Mouse (Mus musculus): ENCODE results near the gene F2r.

The F2r gene

GRCm38 (mm10) chr13:95629751-95630150 is 11.5 kb upstream of the F2r start:
- no peak for DNase-seq

- no peak for DNase-seq
Measured at GRCm38 (mm10) chr13:95626696-95627095, 8.4 kb upstream of the F2r start.

- no peak for DNase-seq
Measured at GRCm38 (mm10) chr13:95623042-95623441, 4.8 kb upstream of the F2r start.

- no peak for DNase-seq
Measured at GRCm38 (mm10) chr13:95621563-95621962, 3.3 kb upstream of the F2r start.

- DNase-seq: no peak
Measured at GRCm38 (mm10) chr13:95618859-95619258, 572 bp upstream of the F2r start.

GRCm38 (mm10) chr13:95617671-95618171 is 566 bp downstream of the F2r start:
- DNase-seq: no peak

GRCm38 (mm10) chr13:95617082-95617670 is 1.1 kb downstream of the F2r start:
- no peak for DNase-seq

- no peak for DNase-seq
Measured at GRCm38 (mm10) chr13:95616512-95616911, 1.8 kb downstream of the F2r start.

GRCm38 (mm10) chr13:95614757-95615156 is 3.5 kb downstream of the F2r start:
- DNase-seq: no peak

GRCm38 (mm10) chr13:95612243-95612642 is 6.0 kb downstream of the F2r start:
- no peak for DNase-seq

GRCm38 (mm10) chr13:95611752-95612151 is 6.5 kb downstream of the F2r start:
- no peak for DNase-seq

- no peak for DNase-seq
Measured at GRCm38 (mm10) chr13:95610786-95611562, 7.3 kb downstream of the F2r start.

- DNase-seq: no peak
Measured at GRCm38 (mm10) chr13:95609088-95609420, 9.2 kb downstream of the F2r start.

GRCm38 (mm10) chr13:95608416-95609087 is 9.7 kb downstream of the F2r start:
- DNase-seq: no peak

GRCm38 (mm10) chr13:95607019-95607418 is 11.3 kb downstream of the F2r start:
- no peak for DNase-seq

- no peak for DNase-seq
Measured at GRCm38 (mm10) chr13:95604288-95604687, 14.0 kb downstream of the F2r start.

GRCm38 (mm10) chr13:95599833-95600359 is 18.4 kb downstream of the F2r start:
- DNase-seq: no peak

GRCm38 (mm10) chr13:95598232-95598920 is 19.9 kb downstream of the F2r start:
- no peak for DNase-seq

- DNase-seq: no peak
Measured at GRCm38 (mm10) chr13:95597578-95597977, 20.7 kb downstream of the F2r start.

- DNase-seq: no peak
Measured at GRCm38 (mm10) chr13:95596689-95597088, 21.6 kb downstream of the F2r start.

GRCm38 (mm10) chr13:95595921-95596320 is 22.4 kb downstream of the F2r start:
- no peak for DNase-seq

- no peak for DNase-seq
Measured at GRCm38 (mm10) chr13:95595411-95595810, 22.9 kb downstream of the F2r start.

GRCm38 (mm10) chr13:95592860-95593259 is 25.4 kb downstream of the F2r start:
- no peak for DNase-seq
